Mouse (Mus musculus): ENCODE measurements at regions not wholly inside any gene's neighbourhood (a gene's known extent, or its start where the extent isn't known, plus 50 kb on each side); places are given as distances from the start of the nearest gene placed in this dataset.

DNA sequence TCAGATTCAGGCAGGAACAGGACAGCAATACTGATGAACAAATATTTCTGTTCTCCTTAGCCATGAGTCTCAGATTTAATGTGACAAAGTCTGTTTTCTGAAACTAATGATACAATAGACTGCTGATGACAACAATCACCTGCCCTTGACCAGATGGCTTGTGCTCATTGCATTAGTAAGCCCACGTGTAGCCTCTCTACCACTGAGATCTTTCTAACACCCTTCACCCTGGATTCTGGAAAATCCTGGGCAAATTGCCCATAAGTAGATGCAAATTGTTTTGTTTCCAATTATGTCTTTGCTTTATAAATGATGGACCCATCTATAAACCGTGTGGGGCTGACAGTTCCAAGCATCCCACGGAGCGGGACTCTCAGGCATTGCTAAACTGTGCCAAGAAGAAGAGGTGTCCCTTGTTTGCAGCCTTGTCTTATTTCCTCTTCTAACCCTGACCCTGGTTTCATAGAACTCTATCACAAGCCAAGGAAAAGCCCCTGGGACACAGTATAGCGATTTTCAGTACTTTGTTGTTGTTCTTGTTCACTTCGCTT, 475.7 kb downstream of the Tmem135 start:
- TF ChIP-seq CTCF (IDR thresholded peaks at IDR 0.05; ENCODE audit: low read depth) = no peak
- no peak for TF ChIP-seq EP300 (IDR thresholded peaks at IDR 0.05; ENCODE audit: low read depth)
